Mouse (Mus musculus): ENCODE results near the gene Traf3.

DNA sequence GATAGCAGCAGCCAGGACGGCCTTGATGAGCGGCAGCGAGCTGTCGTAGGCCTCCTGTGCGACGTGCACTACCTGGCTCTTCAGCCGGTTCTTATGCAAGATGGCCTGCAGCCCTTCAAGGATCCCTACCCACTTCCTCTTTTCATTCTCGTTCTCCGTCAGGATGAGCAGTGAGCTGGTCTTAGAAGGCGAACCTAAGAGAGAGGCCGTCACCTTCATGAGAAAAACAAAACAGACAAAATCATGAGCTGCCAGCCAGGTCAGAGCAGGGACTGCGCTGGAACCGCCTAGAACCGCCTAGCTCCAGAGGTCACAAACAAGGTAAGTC lies 135.8 kb downstream of the Traf3 start:
- TF ChIP-seq ZC3H11A (IDR thresholded peaks at IDR 0.05; ENCODE audit: borderline replicate concordance, low read depth, low read length): no peak
- TF ChIP-seq ZNF384 (IDR thresholded peaks at IDR 0.05; ENCODE audit: low read depth, low read length): no peak
- no peak for TF ChIP-seq HCFC1 (IDR thresholded peaks at IDR 0.05; ENCODE audit: borderline replicate concordance, insufficient read depth, low read length)
- TF ChIP-seq MAFK (IDR thresholded peaks at IDR 0.05; ENCODE audit: insufficient read depth, low read depth, low read length): no peak
- no peak for TF ChIP-seq CHD2 (IDR thresholded peaks at IDR 0.05; ENCODE audit: low read depth, low read length)

All from ES-E14 (cell line).